ENCODE assay signal across 11 mouse cellular contexts in the genomic region with DNA sequence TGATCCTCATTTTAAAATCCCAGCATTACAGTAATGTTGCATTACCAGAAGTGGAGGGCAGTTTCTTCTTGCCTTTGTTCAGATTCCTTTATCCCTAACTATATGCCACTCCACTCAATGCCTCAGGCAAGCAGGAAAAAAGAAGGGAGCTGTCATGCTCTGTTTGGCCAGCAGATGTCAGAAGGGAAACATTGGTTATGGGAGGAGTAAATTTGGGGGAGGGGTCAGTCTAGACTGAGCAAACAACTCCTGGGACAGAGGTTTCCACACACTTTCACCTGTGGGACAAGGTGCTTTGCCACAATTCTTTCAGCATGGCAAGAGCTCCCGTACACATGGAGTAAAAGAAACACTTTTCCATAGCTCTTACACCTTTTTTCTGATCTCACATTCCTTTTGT. TPM values are rescaled to one million over a fixed set of nuclear protein-coding genes. Genes with fewer than 3 reads are reported as not detected.
DNase-seq lines count a peak whose midpoint lies in the region; ATAC-seq and TF ChIP-seq lines count a peak whose summit lies in the region.
"Had no signal": no experiment of that assay in that cellular context is flagged by ENCODE, and none has a peak within 500 bp of the region (broad histone marks: within the 10 kb centered on the region; RNA-seq: fewer than 3 reads in every experiment).

No protein-coding gene starts in this region.

- H3K36me3 ChIP-seq in intestine, postnatal 0 days (ENCODE audit: control insufficient read depth, insufficient read depth) = no peaks in the 10 kb centered on the region
- H3K36me3 ChIP-seq in intestine, embryonic 16.5 days (ENCODE audit: control insufficient read depth, insufficient read depth, low read length) = no peaks in the 10 kb centered on the region
- no peaks in the 10 kb centered on the region for H3K36me3 ChIP-seq in MEL (ENCODE audit: control insufficient read depth in 1 of 2, insufficient read depth in 2 of 2, low read length in 2 of 2)
- no peaks in the 10 kb centered on the region for H3K36me3 ChIP-seq in embryonic facial prominence, embryonic 10.5 days (replicated peaks)
- no peaks in the 10 kb centered on the region for H3K36me3 ChIP-seq in heart, embryonic 10.5 days
- H3K36me3 ChIP-seq: embryonic facial prominence, embryonic 12.5 days; liver, embryonic 13.5 days had no signal

- H3K4me1 ChIP-seq in intestine, postnatal 0 days (replicated peaks; ENCODE audit: control insufficient read depth, insufficient read depth, low read length) = no peaks in the 10 kb centered on the region
- H3K4me1 ChIP-seq in intestine, embryonic 16.5 days (ENCODE audit: control insufficient read depth, insufficient read depth, low read length) = no peaks in the 10 kb centered on the region
- H3K4me1 ChIP-seq in MEL (ENCODE audit: control insufficient read depth in 1 of 2, insufficient read depth in 2 of 2, low read length in 2 of 2) = no peaks in the 10 kb centered on the region
- H3K4me1 ChIP-seq in embryonic facial prominence, embryonic 10.5 days = no peaks in the 10 kb centered on the region
- H3K4me1 ChIP-seq in heart, embryonic 10.5 days = no peaks in the 10 kb centered on the region
- H3K4me1 ChIP-seq: embryonic facial prominence, embryonic 12.5 days; liver, embryonic 13.5 days had no signal

- no peaks in the 10 kb centered on the region for H3K79me2 ChIP-seq in MEL (ENCODE audit: control insufficient read depth, insufficient read depth, low read length, poor library complexity)

- no peak overlapping the region for H3K4me3 ChIP-seq in intestine, postnatal 0 days (ENCODE audit: low read depth, low read length)
- H3K4me3 ChIP-seq in intestine, embryonic 16.5 days (ENCODE audit: low read length) = no peak overlapping the region
- H3K4me3 ChIP-seq in MEL (ENCODE audit: control insufficient read depth in 1 of 2, insufficient read depth in 1 of 2, low read depth in 2 of 2, low read length in 2 of 2) = no peak overlapping the region
- no peak overlapping the region for H3K4me3 ChIP-seq in embryonic facial prominence, embryonic 10.5 days
- H3K4me3 ChIP-seq in heart, embryonic 10.5 days = no peak overlapping the region
- H3K4me3 ChIP-seq: embryonic facial prominence, embryonic 12.5 days; liver, embryonic 13.5 days had no signal

- 71% methylated on average over 1 of the region's 1 CpGs for WGBS in intestine, postnatal 0 days
- WGBS in intestine, embryonic 16.5 days = 61% methylated on average over 1 of the region's 1 CpGs
- WGBS in embryonic facial prominence, embryonic 10.5 days = 72% methylated on average over 1 of the region's 1 CpGs
- 66% methylated on average over 1 of the region's 1 CpGs for WGBS in heart, embryonic 10.5 days

- TF ChIP-seq POLR2A in MEL (IDR thresholded peaks at IDR 0.05; ENCODE audit: control insufficient read depth in 1 of 2, insufficient read depth in 1 of 2, low read depth in 1 of 2, low read length in 2 of 2, poor library complexity in 1 of 2) = no peak

- H3K9me3 ChIP-seq in intestine, postnatal 0 days (ENCODE audit: control insufficient read depth) = no peaks in the 10 kb centered on the region
- H3K9me3 ChIP-seq in intestine, embryonic 16.5 days (ENCODE audit: control insufficient read depth, low read length) = no peaks in the 10 kb centered on the region
- H3K9me3 ChIP-seq in MEL (replicated peaks; ENCODE audit: insufficient read depth, low read length) = no peaks in the 10 kb centered on the region
- no peaks in the 10 kb centered on the region for H3K9me3 ChIP-seq in embryonic facial prominence, embryonic 10.5 days
- no peaks in the 10 kb centered on the region for H3K9me3 ChIP-seq in heart, embryonic 10.5 days
- H3K9me3 ChIP-seq: embryonic facial prominence, embryonic 12.5 days; liver, embryonic 13.5 days had no signal

- H3K27ac ChIP-seq in intestine, postnatal 0 days (ENCODE audit: low read depth, low read length) = no peak overlapping the region
- no peak overlapping the region for H3K27ac ChIP-seq in intestine, embryonic 16.5 days (ENCODE audit: low read length)
- H3K27ac ChIP-seq in MEL (ENCODE audit: control insufficient read depth, low read depth, low read length) = no peak overlapping the region
- H3K27ac ChIP-seq in embryonic facial prominence, embryonic 10.5 days (replicated peaks) = no peak overlapping the region
- no peak overlapping the region for H3K27ac ChIP-seq in heart, embryonic 10.5 days
- H3K27ac ChIP-seq: embryonic facial prominence, embryonic 12.5 days; liver, embryonic 13.5 days had no signal

- no peak for TF ChIP-seq EP300 in MEL (IDR thresholded peaks at IDR 0.05; ENCODE audit: low read depth in 1 of 2, low read length in 2 of 2)

- DNase-seq in MEL (ENCODE audit: low read depth, low spot score) = peak; percentile 24
- peak; percentile 11 for DNase-seq in embryonic facial prominence, embryonic 10.5 days (ENCODE audit: low spot score)
- peak; percentile 38 for DNase-seq in lung, postnatal 14 days
- DNase-seq in right cerebral cortex, adult 18-20 months = no peak
- no peak for DNase-seq in spleen, postnatal 36 days (ENCODE audit: low spot score in 2 of 2)
- no peak for DNase-seq in heart, embryonic 10.5 days (ENCODE audit: low spot score)
- DNase-seq: heart, postnatal 36 days; liver, embryonic 13.5 days had no signal

- H3K27me3 ChIP-seq in intestine, postnatal 0 days (replicated peaks; ENCODE audit: control insufficient read depth, insufficient read depth, low read length) = no peaks in the 10 kb centered on the region
- H3K27me3 ChIP-seq in intestine, embryonic 16.5 days (replicated peaks; ENCODE audit: control insufficient read depth, insufficient read depth, low read length) = no peaks in the 10 kb centered on the region
- H3K27me3 ChIP-seq in MEL (ENCODE audit: control insufficient read depth in 1 of 2, insufficient read depth in 2 of 2, low read length in 2 of 2) = no peaks in the 10 kb centered on the region
- H3K27me3 ChIP-seq in embryonic facial prominence, embryonic 10.5 days (replicated peaks; ENCODE audit: low read depth, poor library complexity, severe bottlenecking) = no peaks in the 10 kb centered on the region
- no peaks in the 10 kb centered on the region for H3K27me3 ChIP-seq in heart, embryonic 10.5 days (ENCODE audit: insufficient read depth, poor library complexity, severe bottlenecking)
- H3K27me3 ChIP-seq: embryonic facial prominence, embryonic 12.5 days; liver, embryonic 13.5 days had no signal

- no peak overlapping the region for H3K9ac ChIP-seq in intestine, postnatal 0 days (ENCODE audit: low read depth, low read length)
- no peak overlapping the region for H3K9ac ChIP-seq in intestine, embryonic 16.5 days (ENCODE audit: low read depth, low read length)
- no peak overlapping the region for H3K9ac ChIP-seq in MEL (ENCODE audit: control insufficient read depth, low read depth, low read length, poor library complexity, severe bottlenecking)
- H3K9ac ChIP-seq: embryonic facial prominence, embryonic 12.5 days; liver, embryonic 13.5 days had no signal

- no peak overlapping the region for H3K4me2 ChIP-seq in intestine, postnatal 0 days (replicated peaks; ENCODE audit: low read depth)
- H3K4me2 ChIP-seq in intestine, embryonic 16.5 days (ENCODE audit: low read depth, low read length) = no peak overlapping the region
- H3K4me2 ChIP-seq: embryonic facial prominence, embryonic 12.5 days; liver, embryonic 13.5 days had no signal

- ATAC-seq in intestine, postnatal 0 days = no peak
- no peak for ATAC-seq in intestine, embryonic 16.5 days

- TF ChIP-seq RAD21 in MEL (IDR thresholded peaks at IDR 0.05; ENCODE audit: low read depth, low read length) = peak; percentile 25

- peak; percentile 60 for TF ChIP-seq CTCF in intestine, postnatal 0 days (IDR thresholded peaks at IDR 0.05; ENCODE audit: low read depth)
- TF ChIP-seq CTCF in MEL (IDR thresholded peaks at IDR 0.05 in 2 of 3, conservative IDR thresholded peaks at IDR 0.05 in 1 of 3; ENCODE audit: control insufficient read depth in 1 of 3, insufficient read depth in 1 of 3, low read depth in 2 of 3, low read length in 3 of 3, poor library complexity in 1 of 3, severe bottlenecking in 1 of 3) = peak; percentile 19 to 49 (median 25); a peak in 5 of 6 replicates

TF ChIP-seq in MEL, 35 proteins besides CTCF, POLR2A, EP300 and RAD21 (continues in another document):
- TF ChIP-seq MAZ (IDR thresholded peaks at IDR 0.05; ENCODE audit: low read depth, low read length) (no peak), SMC3 (IDR thresholded peaks at IDR 0.05; ENCODE audit: low read depth, low read length) (peak; percentile 29; the same call in 1 of the 2 replicates), KAT2A (conservative IDR thresholded peaks at IDR 0.05; ENCODE audit: low read depth, low read length) (no peak), ZMIZ1 (IDR thresholded peaks at IDR 0.05; ENCODE audit: low read depth, low read length) (no peak), ZNF384 (IDR thresholded peaks at IDR 0.05; ENCODE audit: low read depth, low read length) (no peak)

RNA-seq across cellular contexts. Expression of gene Vmn2r9, which starts 16.2 kb away (rescaled TPM):
- polyA plus RNA-seq in intestine, postnatal 0 days (2015; fragmentation: Nextera tagmentation; extraction: Ambion mirVana) = not detected in 2 replicates
- not detected in 2 replicates for polyA plus RNA-seq in intestine, embryonic 16.5 days (2015; fragmentation: Nextera tagmentation; extraction: Ambion mirVana)
- not detected in 2 replicates for total RNA-seq in MEL (2012; rRNA removed)
- not detected for polyA plus RNA-seq in MEL (2012; ENCODE audit: insufficient read depth in 1 of 2, insufficient read length in 2 of 2, low read depth in 1 of 2, low replicate concordance in 2 of 2, missing spikeins in 1 of 2)
- polyA plus RNA-seq in embryonic facial prominence, embryonic 10.5 days (2016; fragmentation: Nextera tagmentation; extraction: Ambion mirVana) = not detected in 2 replicates
- not detected in 2 replicates for polyA plus RNA-seq in heart, embryonic 10.5 days (2016; fragmentation: Nextera tagmentation; extraction: Ambion mirVana)
- total RNA-seq: heart, postnatal 36 days had no signal
- polyA plus RNA-seq: embryonic facial prominence, embryonic 12.5 days; liver, embryonic 13.5 days had no signal

RNA-seq across cellular contexts. Expression of gene Vmn2r8, which starts 27.5 kb away (rescaled TPM):
- polyA plus RNA-seq in intestine, postnatal 0 days (2015; fragmentation: Nextera tagmentation; extraction: Ambion mirVana) = not detected in 2 replicates
- polyA plus RNA-seq in intestine, embryonic 16.5 days (2015; fragmentation: Nextera tagmentation; extraction: Ambion mirVana) = 0.02 TPM in 1 of 2 replicates, not detected in the other
- total RNA-seq in MEL (2012; rRNA removed) = not detected in 2 replicates
- not detected for polyA plus RNA-seq in MEL (2012; ENCODE audit: insufficient read depth in 1 of 2, insufficient read length in 2 of 2, low read depth in 1 of 2, low replicate concordance in 2 of 2, missing spikeins in 1 of 2)
- not detected in 2 replicates for polyA plus RNA-seq in embryonic facial prominence, embryonic 10.5 days (2016; fragmentation: Nextera tagmentation; extraction: Ambion mirVana)
- polyA plus RNA-seq in heart, embryonic 10.5 days (2016; fragmentation: Nextera tagmentation; extraction: Ambion mirVana) = not detected in 2 replicates
- total RNA-seq: heart, postnatal 36 days had no signal
- polyA plus RNA-seq: embryonic facial prominence, embryonic 12.5 days; liver, embryonic 13.5 days had no signal

RNA-seq across cellular contexts. Expression of gene Tmed11, which starts 41.0 kb away (rescaled TPM):
- 0.26 TPM in 1 of 2 replicates, not detected in the other for polyA plus RNA-seq in intestine, postnatal 0 days (2015; fragmentation: Nextera tagmentation; extraction: Ambion mirVana)
- 2.3 and 4.0 TPM in 2 replicates for polyA plus RNA-seq in intestine, embryonic 16.5 days (2015; fragmentation: Nextera tagmentation; extraction: Ambion mirVana)
- not detected in 2 replicates for total RNA-seq in MEL (2012; rRNA removed)
- polyA plus RNA-seq in MEL (2012; ENCODE audit: insufficient read depth in 1 of 2, insufficient read length in 2 of 2, low read depth in 1 of 2, low replicate concordance in 2 of 2, missing spikeins in 1 of 2) = not detected
- not detected in 2 replicates for polyA plus RNA-seq in embryonic facial prominence, embryonic 10.5 days (2016; fragmentation: Nextera tagmentation; extraction: Ambion mirVana)
- not detected in 2 replicates for polyA plus RNA-seq in heart, embryonic 10.5 days (2016; fragmentation: Nextera tagmentation; extraction: Ambion mirVana)
- total RNA-seq: heart, postnatal 36 days had no signal
- polyA plus RNA-seq: embryonic facial prominence, embryonic 12.5 days; liver, embryonic 13.5 days had no signal

Comparison
In these comparisons a context has a peak if more than half of its experiments do, and no peak if none do; other contexts are left out.
1. DNase-seq: peak in MEL (single experiment), embryonic facial prominence, embryonic 10.5 days (single experiment) and lung, postnatal 14 days (single experiment); none in right cerebral cortex, adult 18-20 months (single experiment), spleen, postnatal 36 days (0 of 2) and heart, embryonic 10.5 days (single experiment).